Mouse (Mus musculus): ENCODE results near the gene Plekhm1.
A peak's percentile ranks its signal among the peaks of the same experiment; 100 is the strongest.
"Not testable (repeated sequence)": the region's sequence is repeated elsewhere in the genome, so short reads cannot be mapped to it uniquely, and the experiment has no call there.

Gene Plekhm1

GRCm38 (mm10) chr11:103411981-103412949 is at the start of gene Plekhm1:
Gene Plekhm1, minus strand, starts transcription at chr11:103412687.
- DNase-seq: peak; percentile 98

- not testable (repeated sequence) for DNase-seq
These were observed 38.6 kb upstream of the Plekhm1 start for GRCm38 (mm10) chr11:103451105-103451504.

- not testable (repeated sequence) for DNase-seq
These were observed 37.2 kb upstream of the Plekhm1 start for GRCm38 (mm10) chr11:103449721-103450120.

- DNase-seq: no peak
These were observed 31.2 kb upstream of the Plekhm1 start for GRCm38 (mm10) chr11:103443678-103444077.

- no peak for DNase-seq
These were observed 23.8 kb upstream of the Plekhm1 start for GRCm38 (mm10) chr11:103436282-103436681.

- DNase-seq: no peak
These were observed 12.5 kb upstream of the Plekhm1 start for GRCm38 (mm10) chr11:103425031-103425430.

GRCm38 (mm10) chr11:103419667-103420066 is 7.2 kb upstream of the Plekhm1 start:
- no peak for DNase-seq

GRCm38 (mm10) chr11:103419226-103419625 is 6.7 kb upstream of the Plekhm1 start:
- no peak for DNase-seq

- DNase-seq: no peak
These were observed 1.0 kb upstream of the Plekhm1 start for GRCm38 (mm10) chr11:103413516-103413915.

- DNase-seq: no peak
These were observed 500 bp upstream of the Plekhm1 start for GRCm38 (mm10) chr11:103412950-103413423.

- DNase-seq: no peak
These were observed 1.2 kb downstream of the Plekhm1 start for GRCm38 (mm10) chr11:103411301-103411700.

GRCm38 (mm10) chr11:103408880-103409279 is 3.6 kb downstream of the Plekhm1 start:
- no peak for DNase-seq

- DNase-seq: not testable (repeated sequence)
These were observed 5.4 kb downstream of the Plekhm1 start for GRCm38 (mm10) chr11:103407136-103407535.

GRCm38 (mm10) chr11:103406551-103406950 is 5.9 kb downstream of the Plekhm1 start:
- peak; percentile 81 for DNase-seq

GRCm38 (mm10) chr11:103405814-103406213 is 6.7 kb downstream of the Plekhm1 start:
- no peak for DNase-seq

GRCm38 (mm10) chr11:103404618-103405017 is 7.9 kb downstream of the Plekhm1 start:
- no peak for DNase-seq

- peak; percentile 46 for DNase-seq
These were observed 8.7 kb downstream of the Plekhm1 start for GRCm38 (mm10) chr11:103403776-103404175.

- no peak for DNase-seq
These were observed 9.7 kb downstream of the Plekhm1 start for GRCm38 (mm10) chr11:103402738-103403137.

GRCm38 (mm10) chr11:103402198-103402597 is 10.3 kb downstream of the Plekhm1 start:
- DNase-seq: peak; percentile 79

GRCm38 (mm10) chr11:103399986-103400385 is 12.5 kb downstream of the Plekhm1 start:
- no peak for DNase-seq

GRCm38 (mm10) chr11:103399050-103399449 is 13.4 kb downstream of the Plekhm1 start:
- DNase-seq: peak; percentile 42

GRCm38 (mm10) chr11:103396682-103397081 is 15.8 kb downstream of the Plekhm1 start:
- no peak for DNase-seq

GRCm38 (mm10) chr11:103396236-103396635 is 16.3 kb downstream of the Plekhm1 start:
- no peak for DNase-seq

GRCm38 (mm10) chr11:103394604-103395003 is 17.9 kb downstream of the Plekhm1 start:
- DNase-seq: no peak
